Mouse (Mus musculus): ENCODE data around the gene Irx4. TPM values are rescaled to one million over a fixed set of nuclear protein-coding genes. Genes with fewer than 3 reads are reported as not detected.
A peak's percentile ranks its signal among the peaks of the same experiment; 100 is the strongest.

The Irx4 gene
- polyA plus RNA-seq, 1 experiment from 2014 or later = 0.20 TPM

- WGBS = 27% methylated on average over 7 of the region's 7 CpGs
- ATAC-seq (replicated peaks; ENCODE audit: low FRiP score, low read depth) (peak; percentile 46; the same call in 1 of the 2 replicates), DNase-seq (ENCODE audit: low spot score) (no peak)
- no peak overlapping the region for H3K4me3 ChIP-seq (replicated peaks; ENCODE audit: low read depth, low read length)
- peak; percentile 43; the same call in 1 of the 2 replicates for TF ChIP-seq CTCF (IDR thresholded peaks at IDR 0.05; ENCODE audit: low read depth)
- no peaks in the 10 kb centered on the region for H3K9me3 ChIP-seq (replicated peaks; ENCODE audit: low read length)
- no peak overlapping the region for H3K27ac ChIP-seq
- H3K4me2 ChIP-seq (ENCODE audit: low read length) = no peak overlapping the region
- no peaks in the 10 kb centered on the region for H3K36me3 ChIP-seq (ENCODE audit: insufficient read depth, low read length)
- H3K9ac ChIP-seq (ENCODE audit: low read depth, low read length) = no peak overlapping the region
- peaks cover 2% of the 10 kb centered on the region; the same call in 1 of the 2 replicates for H3K27me3 ChIP-seq (ENCODE audit: insufficient read depth, low read length)
- H3K4me1 ChIP-seq (replicated peaks; ENCODE audit: insufficient read depth, low read length) = no peaks in the 10 kb centered on the region
These were observed 9.1 kb upstream of the Irx4 start for GRCm38 (mm10) chr13:73251222-73251621.

- Histone ChIP-seq H3K4me1 (replicated peaks; ENCODE audit: insufficient read depth, low read length) (no peaks in the 10 kb centered on the region), H3K4me2 (ENCODE audit: low read length) (no peak overlapping the region), H3K27ac (no peak overlapping the region), H3K27me3 (ENCODE audit: insufficient read depth, low read length) (peaks cover 6% of the 10 kb centered on the region), H3K9ac (ENCODE audit: low read depth, low read length) (no peak overlapping the region), H3K9me3 (replicated peaks; ENCODE audit: low read length) (no peaks in the 10 kb centered on the region), H3K36me3 (ENCODE audit: insufficient read depth, low read length) (no peaks in the 10 kb centered on the region), H3K4me3 (replicated peaks; ENCODE audit: low read depth, low read length) (no peak overlapping the region)
- DNase-seq (ENCODE audit: low spot score) = no peak
- peak; percentile 55 for TF ChIP-seq CTCF (IDR thresholded peaks at IDR 0.05; ENCODE audit: low read depth)
- 58% methylated on average over 5 of the region's 5 CpGs for WGBS
- ATAC-seq (replicated peaks; ENCODE audit: low FRiP score, low read depth) = no peak
These were observed 8.3 kb upstream of the Irx4 start for GRCm38 (mm10) chr13:73252022-73252421.

GRCm38 (mm10) chr13:73258415-73258814 is 1.9 kb upstream of the Irx4 start:
- Histone ChIP-seq H3K27me3 (ENCODE audit: insufficient read depth, low read length) (peaks cover 62% of the 10 kb centered on the region), H3K9me3 (replicated peaks; ENCODE audit: low read length) (no peaks in the 10 kb centered on the region), H3K27ac (no peak overlapping the region), H3K4me2 (ENCODE audit: low read length) (no peak overlapping the region), H3K4me3 (replicated peaks; ENCODE audit: low read depth, low read length) (no peak overlapping the region), H3K9ac (ENCODE audit: low read depth, low read length) (no peak overlapping the region), H3K36me3 (ENCODE audit: insufficient read depth, low read length) (no peaks in the 10 kb centered on the region), H3K4me1 (replicated peaks; ENCODE audit: insufficient read depth, low read length) (peaks cover 10% of the 10 kb centered on the region)
- no peak for TF ChIP-seq CTCF (IDR thresholded peaks at IDR 0.05; ENCODE audit: low read depth)
- ATAC-seq (replicated peaks; ENCODE audit: low FRiP score, low read depth) = no peak
- DNase-seq (ENCODE audit: low spot score) = no peak
- 62% methylated on average over 4 of the region's 4 CpGs for WGBS

GRCm38 (mm10) chr13:73259577-73260353 is 514 bp upstream of the Irx4 start:
- Histone ChIP-seq H3K4me3 (replicated peaks; ENCODE audit: low read depth, low read length) (peak overlapping the region; percentile 30), H3K36me3 (ENCODE audit: insufficient read depth, low read length) (no peaks in the 10 kb centered on the region), H3K9me3 (replicated peaks; ENCODE audit: low read length) (no peaks in the 10 kb centered on the region), H3K4me2 (ENCODE audit: low read length) (peak overlapping the region; percentile 61), H3K27ac (no peak overlapping the region), H3K4me1 (replicated peaks; ENCODE audit: insufficient read depth, low read length) (peaks cover 13% of the 10 kb centered on the region), H3K27me3 (ENCODE audit: insufficient read depth, low read length) (peaks cover 76% of the 10 kb centered on the region), H3K9ac (ENCODE audit: low read depth, low read length) (no peak overlapping the region)
- 21% methylated on average over 10 of the region's 10 CpGs for WGBS
- ATAC-seq (replicated peaks; ENCODE audit: low FRiP score, low read depth) (no peak), DNase-seq (ENCODE audit: low spot score) (no peak)
- TF ChIP-seq CTCF (IDR thresholded peaks at IDR 0.05; ENCODE audit: low read depth) = no peak

GRCm38 (mm10) chr13:73261036-73261730 is 904 bp downstream of the Irx4 start:
- Histone ChIP-seq H3K4me3 (replicated peaks; ENCODE audit: low read depth, low read length) (peak overlapping the region; percentile 30), H3K9ac (ENCODE audit: low read depth, low read length) (no peak overlapping the region), H3K4me2 (ENCODE audit: low read length) (peak overlapping the region; percentile 61; the same call in 1 of the 2 replicates), H3K36me3 (ENCODE audit: insufficient read depth, low read length) (no peaks in the 10 kb centered on the region), H3K27me3 (ENCODE audit: insufficient read depth, low read length) (peaks cover 84% of the 10 kb centered on the region), H3K27ac (no peak overlapping the region), H3K4me1 (replicated peaks; ENCODE audit: insufficient read depth, low read length) (peaks cover 17% of the 10 kb centered on the region), H3K9me3 (replicated peaks; ENCODE audit: low read length) (no peaks in the 10 kb centered on the region)
- DNase-seq (ENCODE audit: low spot score) (no peak), ATAC-seq (replicated peaks; ENCODE audit: low FRiP score, low read depth) (no peak)
- 7% methylated on average over 25 of the region's 25 CpGs for WGBS
- TF ChIP-seq CTCF (IDR thresholded peaks at IDR 0.05; ENCODE audit: low read depth) = no peak

- no peak overlapping the region for H3K27ac ChIP-seq
- no peaks in the 10 kb centered on the region for H3K9me3 ChIP-seq (replicated peaks; ENCODE audit: low read length)
- DNase-seq (ENCODE audit: low spot score) (no peak), ATAC-seq (replicated peaks; ENCODE audit: low FRiP score, low read depth) (no peak)
- H3K27me3 ChIP-seq (ENCODE audit: insufficient read depth, low read length) = peaks cover 87% of the 10 kb centered on the region
- H3K9ac ChIP-seq (ENCODE audit: low read depth, low read length) = no peak overlapping the region
- 23% methylated on average over 2 of the region's 2 CpGs for WGBS
- TF ChIP-seq CTCF (IDR thresholded peaks at IDR 0.05; ENCODE audit: low read depth) = no peak
- H3K4me1 ChIP-seq (replicated peaks; ENCODE audit: insufficient read depth, low read length) = peaks cover 17% of the 10 kb centered on the region
- H3K36me3 ChIP-seq (ENCODE audit: insufficient read depth, low read length) = no peaks in the 10 kb centered on the region
- no peak overlapping the region for H3K4me3 ChIP-seq (replicated peaks; ENCODE audit: low read depth, low read length)
- H3K4me2 ChIP-seq (ENCODE audit: low read length) = no peak overlapping the region
These were observed 1.6 kb downstream of the Irx4 start for GRCm38 (mm10) chr13:73261881-73262280.

Data from kidney, postnatal 0 days (tissue).